Mouse (Mus musculus) midbrain, embryonic 14.5 days (tissue): ENCODE results near the gene Rgs1. TPM values are rescaled to one million over a fixed set of nuclear protein-coding genes. Genes with fewer than 3 reads are reported as not detected.

Source experiments
- ATAC-seq: fragments of 200-750 bp; cut with Nextera tagmentation; 2 replicates; pipeline ENCODE4 v1.8.0; 2017; ENCODE audit warnings: moderate number of reproducible peaks, moderate library complexity; ENCODE audit not compliant: low FRiP score, low TSS enrichment
- DNase-seq: peaks from one replicate; pipeline ENCODE4 v3.0.0-alpha.2; 2015
- H3K27ac ChIP-seq: fragments of 300-500 bp; sonication (generic); replicated peaks from 2 replicates; pipeline ENCODE4 v1.5.1; 2014; ENCODE audit warnings: mild to moderate bottlenecking, low read depth, low read length, moderate library complexity
- H3K27me3 ChIP-seq: fragments of 300-500 bp; sonication (generic); 2 replicates; pipeline ENCODE4 v1.6.1; 2014; ENCODE audit warnings: low read length, control low read depth, mixed read lengths; ENCODE audit not compliant: control insufficient read depth, insufficient read depth
- H3K36me3 ChIP-seq: fragments of 300-500 bp; sonication (generic); 2 replicates; pipeline ENCODE4 v1.6.1; 2014; ENCODE audit warnings: low read length, control low read depth; ENCODE audit not compliant: control insufficient read depth, insufficient read depth
- H3K4me1 ChIP-seq: fragments of 300-500 bp; sonication (generic); 2 replicates; pipeline ENCODE4 v1.6.1; 2014; ENCODE audit warnings: mild to moderate bottlenecking, antibody characterized with exemption, low read length, control low read depth; ENCODE audit not compliant: control insufficient read depth, insufficient read depth
- H3K4me2 ChIP-seq: fragments of 300-500 bp; sonication (generic); 2 replicates; pipeline ENCODE4 v1.6.1; 2014; ENCODE audit warnings: mild to moderate bottlenecking, low read length, moderate library complexity
- H3K4me3 ChIP-seq: fragments of 300-500 bp; sonication (generic); replicated peaks from 2 replicates; pipeline ENCODE4 v1.5.1; 2014; ENCODE audit warnings: low read depth, low read length
- H3K9ac ChIP-seq: fragments of 300-500 bp; sonication (generic); replicated peaks from 2 replicates; pipeline ENCODE4 v1.6.1; 2014; ENCODE audit warnings: mild to moderate bottlenecking, low read length, moderate library complexity
- H3K9me3 ChIP-seq: fragments of 300-500 bp; sonication (generic); 2 replicates; pipeline ENCODE4 v1.6.1; 2016; ENCODE audit warnings: low read length, control low read depth, mixed read lengths; ENCODE audit not compliant: control insufficient read depth
- WGBS: fragments of 180-500 bp; shearing (Covaris S2); extraction: QIAGEN DNeasy Blood & Tissue Kit; methylation state at CpG from one replicate; pipeline ENCODE4 v1.1.7; 2014; 5-methylcytosine and 5-hydroxymethylcytosine counted together
- polyA plus RNA-seq: library from polyadenylated mRNA; unstranded; fragments of >200 nt; fragmentation: Nextera tagmentation; extraction: Ambion mirVana; gene quantifications from 2 replicates; pipeline ENCODE4 v1.2.1, GENCODE M21; 2014

The Rgs1 gene
- polyA plus RNA-seq, 1 experiment from 2014 or later, result 0.49 TPM

DNA sequence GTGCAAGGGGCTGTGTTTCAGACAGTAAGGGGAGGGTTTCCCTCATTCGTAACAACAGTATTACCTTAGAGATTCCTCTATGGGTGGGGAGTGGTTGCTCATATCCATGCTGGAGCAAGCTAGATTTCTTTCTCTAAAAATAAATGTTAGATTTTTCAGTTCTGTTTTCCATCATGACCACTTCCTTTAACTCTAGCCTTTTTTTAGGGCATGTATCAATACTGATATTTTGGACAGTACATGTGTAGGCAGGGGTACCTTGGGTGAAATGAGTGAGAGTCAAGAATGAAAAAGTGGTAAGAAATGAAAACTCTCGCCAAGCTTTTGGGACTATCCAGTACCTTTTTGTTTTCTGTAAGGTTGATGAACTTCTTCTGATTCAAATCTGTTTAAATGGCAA, 44.3 kb downstream of the Rgs1 start:
- Histone ChIP-seq H3K4me3 (no peak overlapping the region), H3K36me3 (no peaks in the 10 kb centered on the region), H3K4me2 (no peak overlapping the region), H3K4me1 (no peaks in the 10 kb centered on the region), H3K27ac (no peak overlapping the region), H3K27me3 (no peaks in the 10 kb centered on the region), H3K9ac (no peak overlapping the region), H3K9me3 (no peaks in the 10 kb centered on the region)
- 88% methylated on average over 2 of the region's 2 CpGs for WGBS
- no peak for DNase-seq
- no peak for ATAC-seq

DNA sequence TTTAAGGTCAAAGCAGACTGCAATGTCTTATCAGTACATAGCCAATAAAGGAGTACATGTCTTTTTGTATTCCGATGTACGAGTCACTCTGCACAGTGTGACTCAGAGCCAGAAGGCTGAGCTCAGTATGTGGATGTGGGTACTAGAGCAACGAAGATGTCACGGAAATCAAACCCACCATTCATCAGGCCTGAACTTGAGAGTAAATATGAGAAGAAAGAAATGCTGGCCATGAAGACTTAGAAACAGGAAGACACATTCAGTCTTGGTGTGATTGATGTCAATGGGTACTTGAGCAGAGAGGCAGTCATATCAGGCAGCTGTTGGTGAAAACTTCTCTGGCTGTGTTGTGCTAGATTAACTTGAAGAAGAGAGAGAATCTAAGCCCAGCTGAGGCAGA, 46.1 kb downstream of the Rgs1 start:
- H3K27me3 ChIP-seq, result no peaks in the 10 kb centered on the region
- 92% methylated on average over 4 of the region's 4 CpGs for whole genome bisulfite sequencing
- no peak for ATAC-seq

DNA sequence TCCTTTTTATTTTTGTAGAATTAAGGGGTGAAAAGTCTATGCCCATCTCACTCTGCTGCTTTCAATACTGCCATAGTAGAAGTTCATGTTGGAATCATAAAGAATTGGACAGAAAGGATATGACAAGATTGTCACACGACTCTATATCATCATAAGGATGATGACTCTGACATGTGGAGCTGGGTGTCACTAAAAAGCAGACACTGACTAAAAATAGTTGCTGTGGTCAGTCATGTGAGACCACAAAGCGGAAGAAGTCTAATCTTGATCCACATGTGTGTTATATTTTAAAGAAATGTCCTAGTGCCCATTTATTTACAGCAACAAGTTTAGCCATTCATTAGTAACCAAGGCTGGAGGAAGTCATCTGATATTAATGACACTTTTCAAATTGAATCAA, 48.5 kb downstream of the Rgs1 start:
- H3K27me3 ChIP-seq, result no peaks in the 10 kb centered on the region
- WGBS, result 73% methylated on average over 2 of the region's 2 CpGs
- H3K27ac ChIP-seq, result no peak overlapping the region

More for the DNA sequence above, 46.1 kb downstream of the Rgs1 start:
- Histone ChIP-seq H3K9me3 (no peaks in the 10 kb centered on the region), H3K27ac (no peak overlapping the region), H3K4me3 (no peak overlapping the region), H3K9ac (no peak overlapping the region), H3K36me3 (no peaks in the 10 kb centered on the region), H3K4me1 (no peaks in the 10 kb centered on the region), H3K4me2 (no peak overlapping the region)
- DNase-seq, result no peak

DNA sequence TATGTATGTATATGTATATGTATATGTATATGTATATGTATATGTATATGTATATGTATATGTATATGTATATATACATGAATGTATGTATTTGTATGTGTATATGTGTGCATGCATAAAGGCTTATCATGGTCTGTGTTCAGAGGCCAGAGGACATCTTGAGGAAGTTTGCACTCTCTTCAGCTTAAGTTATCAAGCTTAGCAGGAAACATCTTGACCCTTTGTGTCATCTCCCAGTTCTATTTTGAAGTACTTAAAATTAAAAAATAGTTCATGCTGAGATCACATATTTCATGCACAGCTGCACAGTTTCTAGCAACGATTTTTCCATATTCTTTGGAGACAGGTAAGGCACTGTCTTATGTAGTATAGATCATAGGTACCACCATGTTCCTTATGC, 49.5 kb downstream of the Rgs1 start:
- H3K4me2 ChIP-seq, result no peak overlapping the region
- no peak overlapping the region for H3K27ac ChIP-seq
- no peak overlapping the region for H3K9ac ChIP-seq
- DNase-seq (no peak), ATAC-seq (no peak)
- no peak overlapping the region for H3K4me3 ChIP-seq
- H3K27me3 ChIP-seq, result no peaks in the 10 kb centered on the region
- H3K4me1 ChIP-seq, result no peaks in the 10 kb centered on the region
- 82% methylated on average over 1 of the region's 1 CpGs for WGBS
- H3K36me3 ChIP-seq, result no peaks in the 10 kb centered on the region
- no peaks in the 10 kb centered on the region for H3K9me3 ChIP-seq

More for the DNA sequence above, 48.5 kb downstream of the Rgs1 start:
- DNase-seq (no peak), ATAC-seq (no peak)
- Histone ChIP-seq H3K36me3 (no peaks in the 10 kb centered on the region), H3K9ac (no peak overlapping the region), H3K4me2 (no peak overlapping the region), H3K4me3 (no peak overlapping the region), H3K4me1 (no peaks in the 10 kb centered on the region), H3K9me3 (no peaks in the 10 kb centered on the region)

DNA sequence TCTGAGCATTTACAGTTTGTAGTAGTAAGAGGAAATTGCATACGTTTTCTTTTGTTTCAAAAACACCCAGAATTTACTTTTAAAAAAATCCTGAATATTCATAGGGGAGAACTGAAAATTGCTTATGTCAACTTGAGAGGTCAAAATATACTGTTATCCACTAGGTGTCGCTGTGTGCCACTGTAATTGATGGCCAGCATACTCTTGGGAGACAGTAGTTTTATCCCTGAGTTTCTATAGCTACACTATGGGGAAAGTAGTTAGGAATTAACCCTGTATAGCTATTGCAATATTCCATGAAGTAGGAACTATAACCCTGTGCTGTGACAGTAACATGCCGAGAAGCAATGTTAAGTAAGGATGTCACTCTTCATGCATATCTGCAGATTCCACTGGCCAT, 51.4 kb downstream of the Rgs1 start:
- H3K27ac ChIP-seq, result no peak overlapping the region
- peak; percentile 78 for DNase-seq
- ATAC-seq, result peak; percentile 27; the same call in 1 of the 2 replicates
- no peak overlapping the region for H3K9ac ChIP-seq
- H3K4me3 ChIP-seq, result no peak overlapping the region
- no peaks in the 10 kb centered on the region for H3K4me1 ChIP-seq
- no peaks in the 10 kb centered on the region for H3K9me3 ChIP-seq
- WGBS, result 27% methylated on average over 3 of the region's 3 CpGs
- H3K27me3 ChIP-seq, result no peaks in the 10 kb centered on the region
- no peaks in the 10 kb centered on the region for H3K36me3 ChIP-seq
- no peak overlapping the region for H3K4me2 ChIP-seq

Other genes starting within 250 kb of the Rgs1 start
- gene Rgs2, start 245.1 kb downstream of the Rgs1 start, polyA plus RNA-seq, result 123 and 132 TPM in 2 replicates
- 1.4 and 1.6 TPM in 2 replicates for gene Rgs13, start 71.9 kb downstream of the Rgs1 start, polyA plus RNA-seq